Mouse (Mus musculus) stomach, postnatal 0 days (tissue): ENCODE results near the gene Cep162.

ENCODE experiments used
- CTCF ChIP-seq: IDR thresholded peaks from 2 replicates; pipeline ENCODE4 v1.5.1; 2016; ENCODE audit warnings: antibody characterized with exemption, low read depth, mild to moderate bottlenecking, moderate library complexity
- EP300 ChIP-seq: optimal IDR thresholded peaks from 2 replicates; pipeline ENCODE3; 2016; ENCODE audit warnings: antibody characterized with exemption

DNA sequence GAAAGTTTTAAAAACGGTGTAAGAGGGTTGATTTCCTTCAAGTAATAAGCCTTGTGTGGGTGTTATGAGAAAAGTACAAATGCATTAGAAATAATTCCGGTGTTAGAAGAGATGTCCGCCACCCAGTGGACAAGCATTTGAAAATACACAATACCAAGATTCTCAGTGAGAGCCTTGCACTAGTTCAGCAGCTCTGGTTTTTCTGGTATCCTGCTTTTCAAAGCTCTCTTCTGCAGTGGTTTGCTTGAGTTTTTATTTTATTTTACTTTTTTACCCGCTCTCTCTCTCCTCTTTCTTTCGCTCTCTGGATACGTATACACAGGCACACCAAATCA lies 327 bp upstream of the Cep162 start:
- TF ChIP-seq CTCF = peak; percentile 75
- TF ChIP-seq EP300 = no peak
